Mouse (Mus musculus): ENCODE measurements around the gene Jtb. TPM values are rescaled to one million over a fixed set of nuclear protein-coding genes. Genes with fewer than 3 reads are reported as not detected.
"Not testable (repeated sequence)": the region's sequence is repeated elsewhere in the genome, so short reads cannot be mapped to it uniquely, and the experiment has no call there.

Gene Jtb
- polyA plus RNA-seq, 1 experiment from 2014 or later: 98.9 TPM

GRCm38 (mm10) chr3:90242984-90243775, 11.8 kb downstream of the Jtb start, which contains the start of gene Creb3l4:
Gene Creb3l4, minus strand, starts transcription at chr3:90243512.
- Histone ChIP-seq H3K4me3 (ENCODE audit: low read depth, low read length) (peak within 1 kb of the TSS; percentile 29), H3K27me3 (ENCODE audit: control insufficient read depth, insufficient read depth, low read length) (no peaks in the 10 kb centered on the region), H3K4me2 (ENCODE audit: low read depth, low read length) (peak within 1 kb of the TSS; percentile 66), H3K4me1 (ENCODE audit: control insufficient read depth, insufficient read depth, low read length) (peaks cover 8% of the 10 kb centered on the region; the same call in 1 of the 2 replicates), H3K9ac (replicated peaks; ENCODE audit: low read depth, low read length) (peak within 1 kb of the TSS; percentile 8; the same call in 1 of the 2 replicates), H3K36me3 (ENCODE audit: control insufficient read depth, insufficient read depth, low read length) (no peaks in the 10 kb centered on the region), H3K27ac (ENCODE audit: low read depth, low read length) (no peak within 1 kb of the TSS), H3K9me3 (ENCODE audit: control insufficient read depth, low read length) (no peaks in the 10 kb centered on the region)
- WGBS: 3% methylated on average over 19 of the region's 19 CpGs
- ATAC-seq (ENCODE audit: low read depth): peak; percentile 45; the same call in 1 of the 2 replicates

GRCm38 (mm10) chr3:90245406-90245805, 14.0 kb downstream of the Jtb start:
- Histone ChIP-seq H3K9ac (replicated peaks; ENCODE audit: low read depth, low read length) (no peak overlapping the region), H3K4me3 (ENCODE audit: low read depth, low read length) (no peak overlapping the region), H3K9me3 (ENCODE audit: control insufficient read depth, low read length) (no peaks in the 10 kb centered on the region), H3K4me1 (ENCODE audit: control insufficient read depth, insufficient read depth, low read length) (peaks cover 13% of the 10 kb centered on the region), H3K4me2 (ENCODE audit: low read depth, low read length) (no peak overlapping the region), H3K27ac (ENCODE audit: low read depth, low read length) (no peak overlapping the region), H3K27me3 (ENCODE audit: control insufficient read depth, insufficient read depth, low read length) (no peaks in the 10 kb centered on the region), H3K36me3 (ENCODE audit: control insufficient read depth, insufficient read depth, low read length) (no peaks in the 10 kb centered on the region; the same call in 1 of the 2 replicates)
- no peak for ATAC-seq (ENCODE audit: low read depth)
- 83% methylated on average over 2 of the region's 2 CpGs for WGBS

- peak; percentile 10 for ATAC-seq (ENCODE audit: low read depth)
- Histone ChIP-seq H3K9me3 (ENCODE audit: control insufficient read depth, low read length) (no peaks in the 10 kb centered on the region), H3K27ac (ENCODE audit: low read depth, low read length) (peak overlapping the region; percentile 60), H3K9ac (replicated peaks; ENCODE audit: low read depth, low read length) (peak overlapping the region; percentile 78; the same call in 1 of the 2 replicates), H3K36me3 (ENCODE audit: control insufficient read depth, insufficient read depth, low read length) (peaks cover 4% of the 10 kb centered on the region; the same call in 1 of the 2 replicates), H3K4me1 (ENCODE audit: control insufficient read depth, insufficient read depth, low read length) (peaks cover 13% of the 10 kb centered on the region), H3K4me2 (ENCODE audit: low read depth, low read length) (peak overlapping the region; percentile 95), H3K4me3 (ENCODE audit: low read depth, low read length) (peak overlapping the region; percentile 69), H3K27me3 (ENCODE audit: control insufficient read depth, insufficient read depth, low read length) (no peaks in the 10 kb centered on the region)
- 2% methylated on average over 3 of the region's 3 CpGs for WGBS
Measured at GRCm38 (mm10) chr3:90247630-90247959, 16.2 kb downstream of the Jtb start.

GRCm38 (mm10) chr3:90247960-90248745, 16.8 kb downstream of the Jtb start, which contains the start of gene Slc39a1:
Gene Slc39a1, plus strand, starts transcription at chr3:90248172.
- H3K4me1 ChIP-seq (ENCODE audit: control insufficient read depth, insufficient read depth, low read length): peaks cover 7% of the 10 kb centered on the region
- under 1% methylated on average over 44 of the region's 44 CpGs for WGBS
- peak within 1 kb of the TSS; percentile 69 for H3K4me3 ChIP-seq (ENCODE audit: low read depth, low read length)
- H3K9me3 ChIP-seq (ENCODE audit: control insufficient read depth, low read length): no peaks in the 10 kb centered on the region
- no peaks in the 10 kb centered on the region for H3K27me3 ChIP-seq (ENCODE audit: control insufficient read depth, insufficient read depth, low read length)
- H3K9ac ChIP-seq (replicated peaks; ENCODE audit: low read depth, low read length): peak within 1 kb of the TSS; percentile 78
- peak; percentile 95 for ATAC-seq (ENCODE audit: low read depth)
- H3K27ac ChIP-seq (ENCODE audit: low read depth, low read length): peak within 1 kb of the TSS; percentile 60
- H3K36me3 ChIP-seq (ENCODE audit: control insufficient read depth, insufficient read depth, low read length): peaks cover 4% of the 10 kb centered on the region; the same call in 1 of the 2 replicates
- peak within 1 kb of the TSS; percentile 95 for H3K4me2 ChIP-seq (ENCODE audit: low read depth, low read length)

- no peak for ATAC-seq (ENCODE audit: low read depth)
- 8% methylated on average over 10 of the region's 10 CpGs for WGBS
- H3K36me3 ChIP-seq (ENCODE audit: control insufficient read depth, insufficient read depth, low read length): peaks cover 4% of the 10 kb centered on the region; the same call in 1 of the 2 replicates
Measured at GRCm38 (mm10) chr3:90248746-90249100, 17.3 kb downstream of the Jtb start.

GRCm38 (mm10) chr3:90250791-90251190, 19.4 kb downstream of the Jtb start:
- H3K27me3 ChIP-seq (ENCODE audit: control insufficient read depth, insufficient read depth, low read length): no peaks in the 10 kb centered on the region
- 94% methylated on average over 6 of the region's 6 CpGs for WGBS
- no peak overlapping the region for H3K9ac ChIP-seq (replicated peaks; ENCODE audit: low read depth, low read length)
- peaks cover 4% of the 10 kb centered on the region; the same call in 1 of the 2 replicates for H3K36me3 ChIP-seq (ENCODE audit: control insufficient read depth, insufficient read depth, low read length)
- peaks cover 11% of the 10 kb centered on the region for H3K4me1 ChIP-seq (ENCODE audit: control insufficient read depth, insufficient read depth, low read length)
- H3K4me2 ChIP-seq (ENCODE audit: low read depth, low read length): no peak overlapping the region
- no peaks in the 10 kb centered on the region for H3K9me3 ChIP-seq (ENCODE audit: control insufficient read depth, low read length)
- no peak overlapping the region for H3K4me3 ChIP-seq (ENCODE audit: low read depth, low read length)
- no peak for ATAC-seq (ENCODE audit: low read depth)
- H3K27ac ChIP-seq (ENCODE audit: low read depth, low read length): no peak overlapping the region

More at GRCm38 (mm10) chr3:90248746-90249100, 17.3 kb downstream of the Jtb start:
- Histone ChIP-seq H3K27ac (ENCODE audit: low read depth, low read length) (peak overlapping the region; percentile 60; the same call in 1 of the 2 replicates), H3K4me1 (ENCODE audit: control insufficient read depth, insufficient read depth, low read length) (peaks cover 5% of the 10 kb centered on the region), H3K4me3 (ENCODE audit: low read depth, low read length) (peak overlapping the region; percentile 69), H3K27me3 (ENCODE audit: control insufficient read depth, insufficient read depth, low read length) (no peaks in the 10 kb centered on the region), H3K9me3 (ENCODE audit: control insufficient read depth, low read length) (no peaks in the 10 kb centered on the region), H3K9ac (replicated peaks; ENCODE audit: low read depth, low read length) (peak overlapping the region; percentile 78), H3K4me2 (ENCODE audit: low read depth, low read length) (peak overlapping the region; percentile 95)

GRCm38 (mm10) chr3:90251731-90252226, 20.4 kb downstream of the Jtb start:
- not testable (repeated sequence) for H3K9ac ChIP-seq (replicated peaks; ENCODE audit: low read depth, low read length); H3K27me3 ChIP-seq (ENCODE audit: control insufficient read depth, insufficient read depth, low read length); ATAC-seq (ENCODE audit: low read depth); H3K4me3 ChIP-seq (ENCODE audit: low read depth, low read length); H3K9me3 ChIP-seq (ENCODE audit: control insufficient read depth, low read length); H3K36me3 ChIP-seq (ENCODE audit: control insufficient read depth, insufficient read depth, low read length); H3K4me2 ChIP-seq (ENCODE audit: low read depth, low read length); H3K27ac ChIP-seq (ENCODE audit: low read depth, low read length)
- WGBS: 95% methylated on average over 8 of the region's 12 CpGs
- peaks cover 11% of the 10 kb centered on the region for H3K4me1 ChIP-seq (ENCODE audit: control insufficient read depth, insufficient read depth, low read length)

GRCm38 (mm10) chr3:90252659-90253058, 21.3 kb downstream of the Jtb start:
- WGBS: 92% methylated on average over 2 of the region's 2 CpGs
- not testable (repeated sequence) for H3K9me3 ChIP-seq (ENCODE audit: control insufficient read depth, low read length); ATAC-seq (ENCODE audit: low read depth); H3K9ac ChIP-seq (replicated peaks; ENCODE audit: low read depth, low read length); H3K27me3 ChIP-seq (ENCODE audit: control insufficient read depth, insufficient read depth, low read length); H3K27ac ChIP-seq (ENCODE audit: low read depth, low read length); H3K4me2 ChIP-seq (ENCODE audit: low read depth, low read length); H3K4me3 ChIP-seq (ENCODE audit: low read depth, low read length); H3K36me3 ChIP-seq (ENCODE audit: control insufficient read depth, insufficient read depth, low read length)
- peaks cover 11% of the 10 kb centered on the region for H3K4me1 ChIP-seq (ENCODE audit: control insufficient read depth, insufficient read depth, low read length)
